Mouse (Mus musculus): ENCODE results near the gene AI481877. TPM values are rescaled to one million over a fixed set of nuclear protein-coding genes. Genes with fewer than 3 reads are reported as not detected.

AI481877 gene
- polyA plus RNA-seq, 1 experiment from 2014 or later = not detected

GRCm38 (mm10) chr4:58997081-58997480, 141.7 kb downstream of the AI481877 start:
- ATAC-seq (ENCODE audit: insufficient number of reproducible peaks, insufficient read depth, low FRiP score, low read depth) = no peak
- Histone ChIP-seq H3K27ac (ENCODE audit: low read length) (no peak overlapping the region), H3K9ac (replicated peaks; ENCODE audit: low read depth, low read length) (no peak overlapping the region), H3K4me2 (replicated peaks; ENCODE audit: low read depth, low read length) (no peak overlapping the region), H3K4me3 (ENCODE audit: low read depth, low read length) (no peak overlapping the region), H3K4me1 (ENCODE audit: control insufficient read depth, insufficient read depth, low read length) (no peaks in the 10 kb centered on the region), H3K9me3 (ENCODE audit: control insufficient read depth, low read depth, low read length) (no peaks in the 10 kb centered on the region), H3K27me3 (ENCODE audit: control insufficient read depth, insufficient read depth, low read length) (no peaks in the 10 kb centered on the region), H3K36me3 (ENCODE audit: control insufficient read depth, insufficient read depth, low read length) (no peaks in the 10 kb centered on the region)
- 40% methylated on average over 5 of the region's 5 CpGs for WGBS

GRCm38 (mm10) chr4:58995251-58995693, 143.5 kb downstream of the AI481877 start:
- Histone ChIP-seq H3K27ac (ENCODE audit: low read length) (no peak overlapping the region), H3K4me3 (ENCODE audit: low read depth, low read length) (no peak overlapping the region), H3K36me3 (ENCODE audit: control insufficient read depth, insufficient read depth, low read length) (no peaks in the 10 kb centered on the region), H3K9me3 (ENCODE audit: control insufficient read depth, low read depth, low read length) (no peaks in the 10 kb centered on the region), H3K4me2 (replicated peaks; ENCODE audit: low read depth, low read length) (0 out of 2 replicates have a peak overlapping the region, but pooled peaks have one; percentile 2), H3K9ac (replicated peaks; ENCODE audit: low read depth, low read length) (no peak overlapping the region), H3K27me3 (ENCODE audit: control insufficient read depth, insufficient read depth, low read length) (no peaks in the 10 kb centered on the region), H3K4me1 (ENCODE audit: control insufficient read depth, insufficient read depth, low read length) (no peaks in the 10 kb centered on the region)
- peak; percentile 73 for ATAC-seq (ENCODE audit: insufficient number of reproducible peaks, insufficient read depth, low FRiP score, low read depth)
- WGBS = 34% methylated on average over 8 of the region's 8 CpGs

GRCm38 (mm10) chr4:58994762-58995161, 144.0 kb downstream of the AI481877 start, which contains the start of gene Dnajc25:
Gene Dnajc25 (plus strand): TSS chr4:58995062.
- no peaks in the 10 kb centered on the region for H3K9me3 ChIP-seq (ENCODE audit: control insufficient read depth, low read depth, low read length)
- H3K4me1 ChIP-seq (ENCODE audit: control insufficient read depth, insufficient read depth, low read length) = no peaks in the 10 kb centered on the region
- H3K9ac ChIP-seq (replicated peaks; ENCODE audit: low read depth, low read length) = no peak within 1 kb of the TSS
- WGBS = 49% methylated on average over 4 of the region's 4 CpGs
- H3K27ac ChIP-seq (ENCODE audit: low read length) = no peak within 1 kb of the TSS
- 0 out of 2 replicates have a peak within 1 kb of the TSS, but pooled peaks have one; percentile 2 for H3K4me2 ChIP-seq (replicated peaks; ENCODE audit: low read depth, low read length)
- ATAC-seq (ENCODE audit: insufficient number of reproducible peaks, insufficient read depth, low FRiP score, low read depth) = no peak
- no peaks in the 10 kb centered on the region for H3K36me3 ChIP-seq (ENCODE audit: control insufficient read depth, insufficient read depth, low read length)
- no peak within 1 kb of the TSS for H3K4me3 ChIP-seq (ENCODE audit: low read depth, low read length)
- H3K27me3 ChIP-seq (ENCODE audit: control insufficient read depth, insufficient read depth, low read length) = no peaks in the 10 kb centered on the region

Other genes starting within 250 kb of the AI481877 start
- gene Ecpas, start 226.2 kb downstream of the AI481877 start, polyA plus RNA-seq (2014; fragmentation: Nextera tagmentation; extraction: Ambion mirVana) = 41.0 and 47.7 TPM in 2 replicates
- 0.68 and 1.2 TPM in 2 replicates for gene Zkscan16, start 195.4 kb downstream of the AI481877 start, polyA plus RNA-seq (2014; fragmentation: Nextera tagmentation; extraction: Ambion mirVana)
- 63.4 and 67.3 TPM in 2 replicates for gene Ptgr1, start 151.9 kb downstream of the AI481877 start, polyA plus RNA-seq (2014; fragmentation: Nextera tagmentation; extraction: Ambion mirVana)
- gene Dnajc25, start 143.9 kb downstream of the AI481877 start, polyA plus RNA-seq (2014; fragmentation: Nextera tagmentation; extraction: Ambion mirVana) = 14.4 and 16.9 TPM in 2 replicates
- gene Gm20503, start 135.8 kb downstream of the AI481877 start, polyA plus RNA-seq (2014; fragmentation: Nextera tagmentation; extraction: Ambion mirVana) = 10.2 and 11.8 TPM in 2 replicates
- gene Gng10, start 103.9 kb downstream of the AI481877 start, polyA plus RNA-seq (2014; fragmentation: Nextera tagmentation; extraction: Ambion mirVana) = 150 and 173 TPM in 2 replicates
- gene Ugcg, start 50.3 kb upstream of the AI481877 start, polyA plus RNA-seq (2014; fragmentation: Nextera tagmentation; extraction: Ambion mirVana) = 15.0 and 15.8 TPM in 2 replicates

All from stomach, embryonic 14.5 days (tissue).